Mouse (Mus musculus): ENCODE measurements around the gene Map2k6.
"Not testable (repeated sequence)": the region's sequence is repeated elsewhere in the genome, so short reads cannot be mapped to it uniquely, and the experiment has no call there.

Gene Map2k6

DNA sequence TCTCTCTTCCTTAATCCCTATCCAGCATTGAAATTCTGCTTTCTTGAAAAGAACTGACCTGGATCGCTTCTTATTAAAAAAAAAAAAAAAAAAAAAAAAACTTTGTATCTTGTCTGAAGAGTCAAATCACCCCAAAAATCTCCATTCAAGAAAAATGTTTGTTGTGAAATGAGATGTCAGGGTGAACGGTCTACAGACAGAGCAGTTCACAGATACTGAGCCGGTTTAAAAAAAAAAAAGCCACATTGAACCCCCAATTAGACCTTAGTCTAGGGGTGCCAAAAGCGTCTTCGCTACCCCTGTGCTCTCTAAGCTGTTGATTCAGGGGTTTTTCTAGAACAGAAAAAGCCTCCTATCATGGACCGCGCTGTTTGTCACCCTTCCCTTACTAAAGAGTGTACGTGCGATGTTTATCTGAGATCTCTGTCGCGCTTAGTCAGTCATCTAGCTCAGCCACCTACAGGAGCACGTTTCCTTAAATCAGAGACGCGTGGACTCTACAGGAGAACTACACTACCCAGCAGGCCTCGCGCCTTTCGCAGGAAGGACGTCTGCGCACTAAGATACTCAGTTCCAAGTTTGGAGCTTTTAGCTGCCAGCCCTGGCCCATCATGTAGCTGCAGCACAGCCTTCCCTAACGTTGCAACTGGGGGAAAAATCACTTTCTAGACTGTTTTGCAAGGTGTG is at the start of gene Map2k6:
Map2k6 (plus strand) TSS at position 570 of the 687 bp plus-strand sequence.
- DNase-seq (ENCODE audit: extremely low spot score, low spot score) = peak; percentile 72

DNA sequence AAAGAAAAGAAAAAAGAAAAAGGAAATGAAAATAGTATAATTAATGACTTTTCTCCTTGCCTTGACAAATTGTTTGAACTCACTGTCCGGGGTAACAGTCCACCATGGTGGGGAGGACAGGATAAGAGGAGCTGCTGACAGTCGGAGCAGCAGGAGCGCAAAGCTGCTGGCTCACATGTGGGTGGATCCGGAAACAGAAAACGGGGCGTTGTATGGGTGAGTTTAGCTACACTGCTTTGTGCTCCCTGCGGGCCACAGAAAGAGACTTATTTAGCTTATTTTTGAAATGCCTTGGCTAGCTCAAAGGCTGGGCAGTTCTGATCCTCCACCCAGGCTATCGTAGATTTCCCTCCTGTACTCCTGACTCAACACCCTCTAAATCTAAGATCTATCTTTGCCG is 44.7 kb upstream of the Map2k6 start:
- DNase-seq (ENCODE audit: extremely low spot score, low spot score) = no peak

- DNase-seq (ENCODE audit: extremely low spot score, low spot score) = not testable (repeated sequence)
Measured at GRCm38 (mm10) chr11:110355131-110355530, 43.8 kb upstream of the Map2k6 start.

DNA sequence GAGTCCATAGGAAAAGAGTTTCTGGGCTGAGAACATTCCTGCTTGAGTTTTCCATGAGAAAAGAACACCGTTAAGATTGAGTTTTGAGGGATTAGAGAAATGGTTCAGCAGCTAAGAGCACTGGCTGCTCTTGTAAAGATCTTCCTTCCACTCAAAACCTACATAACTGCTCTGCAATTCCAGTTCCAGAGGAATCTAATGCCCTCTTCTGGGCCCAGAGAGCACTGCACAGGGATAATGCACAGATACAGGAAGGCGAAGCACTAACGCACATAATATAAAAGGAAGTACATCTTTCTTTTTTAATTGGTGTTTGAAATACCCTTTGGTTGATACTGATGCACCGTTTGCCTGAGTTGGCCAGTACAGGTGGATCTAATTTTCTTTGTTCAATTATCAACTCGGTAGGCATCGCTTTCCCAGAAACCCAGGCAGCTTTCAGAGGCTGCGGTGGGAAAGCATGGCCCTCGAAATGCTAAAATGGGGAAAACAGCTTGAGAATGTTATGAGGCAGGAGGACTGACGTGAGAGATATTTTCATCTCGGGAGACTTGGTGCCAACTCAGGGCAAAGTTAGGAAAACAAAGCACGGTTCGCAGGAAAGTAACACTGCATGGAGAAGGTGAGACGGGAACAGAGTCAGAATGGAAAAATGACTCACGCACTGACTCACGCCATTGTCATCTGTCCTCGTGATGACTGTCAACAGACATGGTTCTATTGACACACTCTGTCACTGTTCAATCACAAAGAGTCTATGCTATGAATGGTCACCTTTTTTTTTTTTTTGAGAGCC is 41.0 kb upstream of the Map2k6 start:
- peak; percentile 25 for DNase-seq (ENCODE audit: extremely low spot score, low spot score)

GRCm38 (mm10) chr11:110365016-110365415 is 33.9 kb upstream of the Map2k6 start:
- DNase-seq (ENCODE audit: extremely low spot score, low spot score) = peak; percentile 70

DNA sequence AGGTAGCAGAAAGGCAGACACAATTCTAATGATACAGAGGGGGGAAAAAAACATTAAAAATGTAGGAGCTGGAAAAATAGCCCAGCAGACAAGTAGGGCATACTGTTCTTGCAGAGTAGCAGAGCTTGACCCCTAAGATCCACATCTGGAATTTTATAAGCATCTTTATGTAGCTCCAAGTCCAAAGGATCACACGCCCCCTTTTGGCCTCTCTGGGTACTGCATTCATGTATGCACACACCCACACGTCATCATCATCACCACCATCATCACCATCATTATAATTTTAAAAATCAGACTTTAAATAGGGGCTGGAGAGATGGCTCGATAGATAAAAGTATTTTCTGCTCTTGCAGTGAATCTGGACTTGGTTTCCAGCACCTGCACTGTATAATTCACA is 32.0 kb upstream of the Map2k6 start:
- no peak for DNase-seq (ENCODE audit: extremely low spot score, low spot score)

GRCm38 (mm10) chr11:110367638-110368037 is 31.3 kb upstream of the Map2k6 start:
- DNase-seq (ENCODE audit: extremely low spot score, low spot score) = no peak

- no peak for DNase-seq (ENCODE audit: extremely low spot score, low spot score)
Measured at GRCm38 (mm10) chr11:110369312-110370019, 29.5 kb upstream of the Map2k6 start.

GRCm38 (mm10) chr11:110371827-110372226 is 27.1 kb upstream of the Map2k6 start:
- DNase-seq (ENCODE audit: extremely low spot score, low spot score) = no peak

DNA sequence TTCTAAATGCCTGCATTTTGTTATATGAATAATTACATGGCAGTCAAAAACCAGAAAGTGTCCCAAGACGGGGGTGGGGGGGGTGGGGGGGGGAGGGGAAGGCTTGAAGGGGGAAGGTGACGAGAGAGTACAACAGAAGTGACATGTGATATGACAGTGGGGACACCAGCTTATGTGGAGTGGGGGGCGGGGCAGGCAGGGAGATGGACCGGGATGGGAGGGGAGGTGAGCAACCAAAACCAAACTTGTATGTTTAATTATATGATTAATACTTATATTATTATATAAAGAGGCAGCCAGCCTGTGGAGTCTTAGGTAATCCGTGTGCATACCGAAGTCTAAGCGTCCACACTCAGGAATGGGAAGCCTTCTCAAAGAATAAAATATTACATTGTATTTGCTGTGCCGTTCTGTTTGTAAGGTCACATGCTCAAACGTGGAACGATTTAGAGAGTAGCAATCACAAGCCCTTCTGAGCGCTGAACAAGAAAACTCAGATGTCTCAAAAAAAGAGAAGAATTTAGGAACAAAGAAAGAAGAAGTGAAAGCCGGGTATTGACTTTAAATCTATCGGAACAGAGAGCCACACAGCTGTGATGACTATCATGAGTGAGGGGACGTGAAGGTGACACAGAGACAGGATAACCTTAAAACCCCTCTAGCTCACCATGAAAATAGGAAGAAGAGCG is 26.5 kb upstream of the Map2k6 start:
- DNase-seq (ENCODE audit: extremely low spot score, low spot score) = no peak

DNA sequence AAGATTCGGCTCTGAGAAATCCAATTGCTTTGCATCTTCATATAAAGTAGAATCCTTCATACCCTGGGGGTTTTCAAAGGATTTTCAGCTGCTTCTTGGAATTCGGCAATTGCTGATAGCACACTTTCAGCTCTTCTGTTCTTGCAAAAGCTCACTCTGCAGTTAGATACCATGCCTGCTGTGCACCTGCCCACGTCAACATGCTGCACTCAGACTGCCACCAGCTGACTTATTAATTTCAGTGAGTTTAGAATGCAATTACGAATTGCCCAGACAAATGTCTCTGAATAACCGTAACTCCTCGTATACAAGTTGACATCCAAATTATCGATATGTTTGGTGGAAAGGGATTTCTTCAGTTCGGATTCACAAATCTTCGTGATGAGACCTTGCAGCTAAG is 24.9 kb upstream of the Map2k6 start:
- no peak for DNase-seq (ENCODE audit: extremely low spot score, low spot score)

GRCm38 (mm10) chr11:110379661-110380309 is 19.1 kb upstream of the Map2k6 start:
- DNase-seq (ENCODE audit: extremely low spot score, low spot score) = peak; percentile 63

DNA sequence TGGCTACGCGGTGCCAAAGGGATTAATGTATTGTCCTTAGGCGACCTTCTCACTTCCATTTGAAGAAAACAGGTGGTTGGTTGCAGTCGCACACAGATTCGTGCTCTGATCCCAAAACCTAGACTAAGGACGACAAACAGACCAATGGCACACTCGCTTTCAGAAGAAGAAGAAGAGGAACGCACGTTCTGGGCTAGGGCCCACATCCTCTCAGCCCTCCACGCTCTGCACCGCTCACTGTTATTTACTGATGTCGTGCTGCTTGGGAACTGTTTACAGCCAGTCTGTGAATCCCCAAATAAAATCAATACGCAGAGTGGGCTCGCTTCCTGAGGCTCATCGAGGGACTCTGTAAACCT is 18.6 kb upstream of the Map2k6 start:
- no peak for DNase-seq (ENCODE audit: extremely low spot score, low spot score)

GRCm38 (mm10) chr11:110385487-110385886 is 13.4 kb upstream of the Map2k6 start:
- DNase-seq (ENCODE audit: extremely low spot score, low spot score) = no peak

DNA sequence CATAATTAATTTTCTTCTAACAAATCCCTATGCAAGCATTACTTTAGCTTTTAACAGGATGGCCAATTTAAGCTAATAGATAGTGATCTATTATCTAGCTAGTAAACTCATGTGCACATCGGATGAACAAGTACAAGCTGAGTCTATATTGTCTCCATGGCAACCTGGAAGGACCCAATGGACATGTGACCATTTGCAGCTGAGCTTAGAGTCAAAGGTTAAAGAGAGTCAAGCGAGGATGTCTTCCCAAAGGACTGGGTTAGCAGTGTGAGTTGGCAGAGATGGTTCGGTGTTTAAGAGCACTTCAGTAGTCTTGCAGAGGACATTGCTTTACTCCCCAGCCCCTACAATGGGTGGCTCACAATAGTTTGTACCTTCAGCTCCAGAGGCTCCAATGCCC is 6.2 kb upstream of the Map2k6 start:
- DNase-seq (ENCODE audit: extremely low spot score, low spot score) = no peak

DNA sequence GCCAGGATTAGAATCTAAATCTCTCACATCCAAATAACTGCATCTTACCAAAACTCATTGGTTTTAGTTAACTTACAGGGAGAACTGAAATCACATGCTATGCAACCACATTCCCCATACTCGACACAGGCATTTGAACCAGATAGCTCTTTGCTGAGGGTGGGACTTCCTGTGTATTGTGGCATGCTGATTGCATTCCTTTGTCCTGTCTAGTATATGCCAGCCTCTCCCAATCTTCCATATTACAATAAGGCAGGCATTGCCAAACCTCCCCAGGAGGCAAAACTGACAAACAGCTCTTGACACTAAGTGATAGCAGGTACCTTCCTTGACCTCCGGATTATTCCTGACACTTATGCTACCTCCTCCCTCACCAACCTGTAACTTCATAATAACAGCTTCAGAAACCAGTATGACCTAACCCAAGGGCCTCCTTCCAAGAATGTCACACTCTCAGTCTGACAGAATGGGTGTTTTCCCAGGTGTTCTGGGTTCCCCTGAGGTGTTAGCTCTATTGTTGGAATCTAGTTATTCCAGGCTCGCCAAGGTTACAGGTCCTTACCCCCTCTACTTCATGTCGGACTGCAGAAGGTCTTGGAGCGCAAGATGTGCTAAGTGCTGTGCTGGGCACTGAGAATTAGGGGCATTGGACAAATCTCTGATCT is 4.0 kb upstream of the Map2k6 start:
- DNase-seq (ENCODE audit: extremely low spot score, low spot score) = no peak

DNA sequence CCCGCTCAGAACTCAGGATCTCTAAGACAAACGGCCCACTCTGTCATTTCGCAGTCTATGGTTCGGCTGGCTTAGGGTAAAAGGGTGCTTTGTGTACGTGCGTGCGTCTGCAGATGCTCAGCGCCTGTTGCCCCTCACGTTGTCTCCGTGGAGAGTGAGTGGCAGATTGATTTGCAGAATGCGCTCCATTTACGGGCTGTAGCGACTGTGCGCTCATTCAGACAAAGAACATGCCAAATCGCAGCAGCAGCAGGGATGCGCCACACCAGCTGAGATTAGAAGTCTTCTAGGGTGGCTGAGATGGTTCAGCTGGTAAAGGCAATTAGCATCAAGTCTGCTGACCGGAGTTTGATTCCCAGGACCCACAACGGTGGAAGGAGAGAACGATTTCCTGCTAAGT is 2.8 kb upstream of the Map2k6 start:
- DNase-seq (ENCODE audit: extremely low spot score, low spot score) = peak; percentile 26

DNA sequence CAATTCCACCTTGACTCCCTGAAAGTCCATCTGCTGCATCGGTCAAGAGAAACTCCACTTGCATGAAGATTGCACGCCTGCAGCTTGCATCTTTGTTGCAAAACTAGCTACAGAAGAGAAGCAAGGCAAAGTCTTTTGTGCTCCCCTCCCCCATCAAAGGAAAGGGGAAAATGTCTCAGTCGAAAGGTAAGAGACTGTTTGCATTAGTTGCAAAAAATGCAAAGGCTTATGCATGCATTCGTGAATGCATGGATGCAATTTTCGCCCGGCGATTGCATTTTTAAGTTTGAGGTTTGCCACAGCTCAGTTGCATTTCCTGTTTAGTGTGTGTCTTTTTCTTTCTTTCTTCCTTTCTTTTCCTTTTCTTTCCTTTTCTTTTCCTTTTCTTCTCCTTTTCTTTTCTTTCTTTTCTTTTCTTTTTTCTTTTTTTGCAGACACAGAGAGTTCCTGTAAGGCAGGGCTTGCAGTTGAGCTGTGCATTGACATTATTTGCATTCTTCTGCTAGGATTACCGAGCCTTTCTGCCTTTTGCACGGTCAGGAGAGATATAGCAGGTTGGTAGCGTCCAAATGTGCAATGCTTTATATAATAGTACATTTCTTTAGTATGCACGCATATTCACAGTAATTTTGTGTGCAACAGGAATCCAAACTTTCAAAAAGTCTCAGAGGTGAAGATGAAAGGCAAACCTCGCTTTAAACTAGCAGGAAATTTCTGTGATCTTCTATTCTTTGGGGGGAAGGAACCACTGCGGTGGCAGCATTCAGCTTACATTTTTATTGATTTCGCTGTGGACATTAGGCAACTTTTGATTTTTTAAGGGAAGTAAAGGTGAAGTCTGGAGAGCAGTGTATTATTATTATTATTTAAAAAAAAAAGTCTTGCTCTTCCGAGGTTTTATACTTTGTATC is 573 bp downstream of the Map2k6 start:
- no peak for DNase-seq (ENCODE audit: extremely low spot score, low spot score)

GRCm38 (mm10) chr11:110400283-110400682 is 1.4 kb downstream of the Map2k6 start:
- DNase-seq (ENCODE audit: extremely low spot score, low spot score) = no peak

DNA sequence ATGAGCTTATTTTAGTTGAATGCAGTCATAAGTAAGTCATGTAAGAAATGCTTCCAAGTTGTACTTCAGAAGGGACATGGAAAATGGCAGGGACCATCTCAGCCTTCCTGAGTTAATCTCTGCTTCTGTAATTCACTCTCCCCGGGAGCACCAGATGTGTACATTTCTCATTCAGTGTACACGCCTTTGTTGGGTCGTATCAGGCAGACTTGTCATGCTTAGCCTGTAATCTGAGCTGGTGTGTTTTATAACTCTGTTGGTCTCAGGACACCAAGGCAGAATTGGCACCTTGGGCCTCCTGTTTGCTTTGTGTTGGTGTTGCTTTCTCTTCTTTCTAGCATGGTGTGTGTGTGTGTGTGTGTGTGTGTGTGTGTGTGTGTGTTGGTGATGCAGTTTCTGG is 3.7 kb downstream of the Map2k6 start:
- no peak for DNase-seq (ENCODE audit: extremely low spot score, low spot score)
